Mouse (Mus musculus) G1E (cell line): ENCODE results near the gene Rpl35.

Experiments used
- CTCF ChIP-seq: IDR thresholded peaks from 2 replicates; pipeline ENCODE4 v1.5.1; 2012; ENCODE audit warnings: low read depth, low read length, inconsistent platforms, mixed read lengths
- POLR2AphosphoS5 ChIP-seq: IDR thresholded peaks from 2 replicates; pipeline ENCODE4 v1.6.1; 2012; ENCODE audit warnings: low read depth, low read length, inconsistent platforms; ENCODE audit not compliant: insufficient replicate concordance

GRCm38 (mm10) chr2:38992452-38992851 lies 13.0 kb downstream of the Rpl35 start:
- no peak for TF ChIP-seq CTCF
- TF ChIP-seq POLR2AphosphoS5, result no peak
